15 mouse cellular contexts compared by ENCODE assay signal in the genomic region with DNA sequence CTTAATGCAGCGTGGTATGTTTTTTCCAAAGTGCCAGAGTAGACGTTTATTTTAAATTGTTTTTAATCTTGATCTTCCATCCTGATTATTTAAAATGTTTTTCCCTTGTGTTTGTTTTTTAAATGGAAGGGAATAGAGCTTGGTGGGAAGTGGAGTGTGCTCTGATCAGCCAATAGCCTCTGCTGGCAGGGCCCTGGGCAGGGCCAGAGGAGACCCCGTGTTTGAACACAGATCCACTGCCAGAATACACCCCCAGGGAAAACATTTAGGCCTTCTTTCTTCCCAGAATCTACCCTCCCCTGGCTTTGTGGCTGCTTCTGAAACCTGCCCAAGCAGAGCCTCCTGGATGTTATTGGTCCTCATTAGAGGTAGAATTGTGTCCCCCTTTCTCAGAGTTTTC.
DNase-seq lines count a peak whose midpoint lies in the region; ATAC-seq and TF ChIP-seq lines count a peak whose summit lies in the region.
"Had no signal": no experiment of that assay in that cellular context is flagged by ENCODE, and none has a peak within 500 bp of the region (broad histone marks: within the 10 kb centered on the region; RNA-seq: fewer than 3 reads in every experiment).

No protein-coding gene starts in this region.

- no peak for TF ChIP-seq CTCF in midbrain, postnatal 0 days (IDR thresholded peaks at IDR 0.05)

- no peak overlapping the region for H3K27ac ChIP-seq in intestine, embryonic 14.5 days (ENCODE audit: low read depth)
- no peak overlapping the region for H3K27ac ChIP-seq in intestine, embryonic 15.5 days
- no peak overlapping the region for H3K27ac ChIP-seq in forebrain, embryonic 14.5 days (ENCODE audit: low read depth, low read length)
- H3K27ac ChIP-seq in hindbrain, embryonic 12.5 days, result no peak overlapping the region
- H3K27ac ChIP-seq in midbrain, postnatal 0 days (ENCODE audit: low read depth, low read length), result no peak overlapping the region
- H3K27ac ChIP-seq: embryonic facial prominence, embryonic 10.5 days had no signal

- H3K36me3 ChIP-seq in intestine, embryonic 14.5 days (ENCODE audit: control insufficient read depth, insufficient read depth, low read length), result no peaks in the 10 kb centered on the region
- H3K36me3 ChIP-seq in intestine, embryonic 15.5 days, result no peaks in the 10 kb centered on the region
- H3K36me3 ChIP-seq in forebrain, embryonic 14.5 days (ENCODE audit: control insufficient read depth, insufficient read depth, low read length), result no peaks in the 10 kb centered on the region
- H3K36me3 ChIP-seq in hindbrain, embryonic 12.5 days, result no peaks in the 10 kb centered on the region
- no peaks in the 10 kb centered on the region for H3K36me3 ChIP-seq in midbrain, postnatal 0 days (ENCODE audit: insufficient read depth, low read length)
- H3K36me3 ChIP-seq: embryonic facial prominence, embryonic 10.5 days had no signal

- H3K4me3 ChIP-seq in intestine, embryonic 14.5 days (ENCODE audit: low read depth, low read length), result no peak overlapping the region
- H3K4me3 ChIP-seq in intestine, embryonic 15.5 days (replicated peaks), result no peak overlapping the region
- no peak overlapping the region for H3K4me3 ChIP-seq in forebrain, embryonic 14.5 days (ENCODE audit: low read depth, low read length)
- H3K4me3 ChIP-seq in hindbrain, embryonic 12.5 days, result no peak overlapping the region
- H3K4me3 ChIP-seq in midbrain, postnatal 0 days (ENCODE audit: low read depth, low read length), result no peak overlapping the region
- H3K4me3 ChIP-seq: embryonic facial prominence, embryonic 10.5 days; erythroblast, embryonic 14.5 days had no signal

- no peak overlapping the region for H3K4me2 ChIP-seq in intestine, embryonic 14.5 days (ENCODE audit: low read length)
- no peak overlapping the region for H3K4me2 ChIP-seq in intestine, embryonic 15.5 days (replicated peaks)
- H3K4me2 ChIP-seq in forebrain, embryonic 14.5 days (ENCODE audit: low read length), result no peak overlapping the region
- no peak overlapping the region for H3K4me2 ChIP-seq in hindbrain, embryonic 12.5 days (replicated peaks)
- no peak overlapping the region for H3K4me2 ChIP-seq in midbrain, postnatal 0 days (ENCODE audit: low read depth, low read length, poor library complexity, severe bottlenecking)
- H3K4me2 ChIP-seq: liver, embryonic 11.5 days; lung, embryonic 14.5 days had no signal

- no peak for ATAC-seq in intestine, embryonic 14.5 days (replicated peaks; ENCODE audit: low FRiP score, low TSS enrichment, low read depth)
- no peak for ATAC-seq in intestine, embryonic 15.5 days
- peak; percentile 81 for ATAC-seq in forebrain, embryonic 14.5 days
- peak; percentile 66 for ATAC-seq in hindbrain, embryonic 12.5 days (ENCODE audit: low FRiP score)
- ATAC-seq in midbrain, postnatal 0 days (ENCODE audit: low FRiP score), result no peak
- ATAC-seq: intestine, embryonic 16.5 days had no signal

- WGBS in intestine, embryonic 14.5 days, result 51% methylated on average over 3 of the region's 3 CpGs
- 59% methylated on average over 3 of the region's 3 CpGs for WGBS in intestine, embryonic 15.5 days
- 17% methylated on average over 3 of the region's 3 CpGs for WGBS in forebrain, embryonic 14.5 days
- WGBS in hindbrain, embryonic 12.5 days, result 48% methylated on average over 3 of the region's 3 CpGs
- 47% methylated on average over 3 of the region's 3 CpGs for WGBS in midbrain, postnatal 0 days

- no peaks in the 10 kb centered on the region for H3K27me3 ChIP-seq in intestine, embryonic 14.5 days (replicated peaks; ENCODE audit: control insufficient read depth, insufficient read depth, low read length)
- H3K27me3 ChIP-seq in intestine, embryonic 15.5 days (replicated peaks), result no peaks in the 10 kb centered on the region
- no peaks in the 10 kb centered on the region for H3K27me3 ChIP-seq in forebrain, embryonic 14.5 days (replicated peaks; ENCODE audit: control insufficient read depth, insufficient read depth, low read length)
- H3K27me3 ChIP-seq in hindbrain, embryonic 12.5 days, result no peaks in the 10 kb centered on the region
- H3K27me3 ChIP-seq in midbrain, postnatal 0 days (ENCODE audit: insufficient read depth, low read length), result no peaks in the 10 kb centered on the region

- peak; percentile 32 for DNase-seq in intestine, embryonic 14.5 days (ENCODE audit: low spot score)
- peak; percentile 48 for DNase-seq in forebrain, embryonic 14.5 days (ENCODE audit: low spot score)
- peak; percentile 40 for DNase-seq in midbrain, postnatal 0 days (ENCODE audit: low spot score)
- no peak for DNase-seq in spleen, postnatal 36 days (ENCODE audit: low spot score in 2 of 2)
- DNase-seq in MN1 (ENCODE audit: low spot score), result no peak
- DNase-seq: adrenal gland, postnatal 25 days; cerebellum, postnatal 25 days; lung, embryonic 14.5 days; right cerebral cortex, postnatal 25 days had no signal

- H3K9ac ChIP-seq in intestine, embryonic 14.5 days (ENCODE audit: low read length), result no peak overlapping the region
- no peak overlapping the region for H3K9ac ChIP-seq in intestine, embryonic 15.5 days
- H3K9ac ChIP-seq in forebrain, embryonic 14.5 days (ENCODE audit: low read length), result no peak overlapping the region
- no peak overlapping the region for H3K9ac ChIP-seq in hindbrain, embryonic 12.5 days
- H3K9ac ChIP-seq in midbrain, postnatal 0 days (replicated peaks; ENCODE audit: low read length, poor library complexity, severe bottlenecking), result no peak overlapping the region
- H3K9ac ChIP-seq: lung, embryonic 14.5 days had no signal

- no peaks in the 10 kb centered on the region for H3K4me1 ChIP-seq in intestine, embryonic 14.5 days (replicated peaks; ENCODE audit: control insufficient read depth, insufficient read depth, low read length)
- no peaks in the 10 kb centered on the region for H3K4me1 ChIP-seq in intestine, embryonic 15.5 days (replicated peaks)
- H3K4me1 ChIP-seq in forebrain, embryonic 14.5 days (ENCODE audit: control insufficient read depth, insufficient read depth, low read length), result peaks cover 9% of the 10 kb centered on the region
- H3K4me1 ChIP-seq in hindbrain, embryonic 12.5 days, result peaks cover 11% of the 10 kb centered on the region
- H3K4me1 ChIP-seq in midbrain, postnatal 0 days (ENCODE audit: insufficient read depth, low read length), result 0 out of 2 replicates have a peak, but pooled peaks cover 9% of the 10 kb centered on the region

- H3K9me3 ChIP-seq in intestine, embryonic 14.5 days (ENCODE audit: control insufficient read depth, low read length), result no peaks in the 10 kb centered on the region
- no peaks in the 10 kb centered on the region for H3K9me3 ChIP-seq in intestine, embryonic 15.5 days
- H3K9me3 ChIP-seq in forebrain, embryonic 14.5 days (replicated peaks; ENCODE audit: control insufficient read depth, low read length), result no peaks in the 10 kb centered on the region
- H3K9me3 ChIP-seq in hindbrain, embryonic 12.5 days (replicated peaks), result no peaks in the 10 kb centered on the region
- no peaks in the 10 kb centered on the region for H3K9me3 ChIP-seq in midbrain, postnatal 0 days (ENCODE audit: low read length)
- H3K9me3 ChIP-seq: embryonic facial prominence, embryonic 10.5 days had no signal

Comparison
In these comparisons a context has a peak if more than half of its experiments do, and no peak if none do; other contexts are left out.
1. ATAC-seq: peak in forebrain, embryonic 14.5 days (single experiment) and hindbrain, embryonic 12.5 days (single experiment); none in intestine, embryonic 14.5 days (single experiment), intestine, embryonic 15.5 days (single experiment) and midbrain, postnatal 0 days (single experiment).
2. DNase-seq: peak in intestine, embryonic 14.5 days (single experiment), forebrain, embryonic 14.5 days (single experiment) and midbrain, postnatal 0 days (single experiment); none in spleen, postnatal 36 days (0 of 2) and MN1 (single experiment).